Mouse (Mus musculus): ENCODE results near the gene Abhd17c.

DNA sequence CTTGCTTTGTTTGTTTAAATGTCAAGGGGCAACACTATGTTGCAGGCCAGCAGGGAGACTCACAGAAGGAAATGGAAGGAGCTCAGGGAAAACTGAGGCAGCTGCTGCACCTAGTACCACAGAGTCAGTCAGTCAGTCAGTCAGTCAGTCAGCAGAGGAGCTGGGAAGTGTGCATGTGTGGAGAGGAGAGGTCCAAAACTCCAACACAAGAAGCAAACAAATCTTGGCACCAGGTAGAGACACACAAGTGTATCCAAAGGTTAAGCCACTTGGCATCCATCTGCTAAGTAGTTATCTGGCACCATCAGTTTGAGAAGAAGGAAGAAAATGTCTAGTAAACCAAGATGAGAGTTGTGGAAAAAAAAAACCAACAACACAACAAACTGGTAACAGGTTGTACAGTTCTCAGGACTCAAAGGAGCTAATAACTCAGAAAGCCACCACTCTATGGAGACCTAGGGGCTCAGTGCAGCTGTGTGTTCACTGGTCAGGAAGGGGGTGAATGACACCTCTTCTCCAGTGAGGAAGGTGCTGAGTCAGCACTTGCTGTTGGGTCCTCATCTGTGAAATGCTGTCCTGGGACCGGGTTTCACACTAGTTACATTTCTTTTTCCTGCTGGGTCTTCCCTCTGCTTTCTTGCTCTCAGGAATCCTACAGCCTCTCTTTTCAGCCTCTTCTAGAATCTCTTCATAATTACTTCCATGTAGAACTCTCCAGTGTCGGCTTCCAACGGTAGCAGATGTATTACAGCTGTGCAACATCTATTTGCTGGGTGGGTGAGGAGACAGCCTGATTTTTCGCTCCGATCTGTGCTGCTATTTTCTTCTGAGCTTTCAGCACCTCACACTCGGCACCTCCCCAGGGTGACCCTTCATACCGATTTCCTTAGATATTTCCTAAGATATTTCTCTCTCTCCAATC lies 34.8 kb downstream of the Abhd17c start:
- no peak for TF ChIP-seq CTCF (IDR thresholded peaks at IDR 0.05; ENCODE audit: control insufficient read depth, insufficient read depth, low read length)
- TF ChIP-seq POLR2A (IDR thresholded peaks at IDR 0.05; ENCODE audit: borderline replicate concordance, control insufficient read depth, low read depth, low read length), result no peak

Data from bone marrow, adult 2 months (tissue).